Mouse (Mus musculus) MEL (cell line): ENCODE data around the gene Hpd. TPM values are rescaled to one million over a fixed set of nuclear protein-coding genes. Genes with fewer than 3 reads are reported as not detected.
A peak's percentile ranks its signal among the peaks of the same experiment; 100 is the strongest.

Experiments used
- DNase-seq: peaks from one replicate; pipeline ENCODE4 v3.0.0; 2011; ENCODE audit warnings: low read depth, low spot score
- H3K27ac ChIP-seq: 2 replicates; pipeline ENCODE4 v1.5.1; 2012; ENCODE audit warnings: low read depth, mild to moderate bottlenecking, control low read depth, low read length, moderate library complexity; ENCODE audit not compliant: control insufficient read depth
- H3K27me3 ChIP-seq, 2 experiments: fragments of 150-350 bp in 1 of 2; sonication (generic) in 1 of 2; 2 replicates each; pipeline ENCODE4 v1.6.1; 2012; ENCODE audit warnings: low read length in 2 of 2, mild to moderate bottlenecking in 2 of 2, improper control_type of control experiment in 1 of 2, moderate library complexity in 1 of 2; ENCODE audit not compliant: insufficient read depth in 2 of 2, control insufficient read depth in 1 of 2
- H3K36me3 ChIP-seq, 2 experiments: 2 replicates each; pipeline ENCODE4 v1.6.1; 2012 to 2014; ENCODE audit warnings: low read length in 2 of 2, improper control_type of control experiment in 1 of 2, inconsistent platforms in 1 of 2, mild to moderate bottlenecking in 1 of 2; ENCODE audit not compliant: insufficient read depth in 2 of 2, control insufficient read depth in 1 of 2
- H3K4me1 ChIP-seq, 2 experiments: fragments of 150-350 bp in 1 of 2; sonication (generic) in 1 of 2; 2 replicates each; pipeline ENCODE4 v1.6.1; 2012; ENCODE audit warnings: low read length in 2 of 2, improper control_type of control experiment in 1 of 2, mild to moderate bottlenecking in 1 of 2; ENCODE audit not compliant: insufficient read depth in 2 of 2, control insufficient read depth in 1 of 2
- H3K4me3 ChIP-seq, 2 experiments: fragments of 150-350 bp in 1 of 2; sonication (generic) in 1 of 2; 2 replicates each; pipeline ENCODE4 v1.5.1; 2012; ENCODE audit warnings: low read depth in 2 of 2, low read length in 2 of 2, mild to moderate bottlenecking in 2 of 2, moderate library complexity in 2 of 2, control low read depth in 1 of 2, improper control_type of control experiment in 1 of 2; ENCODE audit not compliant: control insufficient read depth in 1 of 2, insufficient read depth in 1 of 2
- H3K79me2 ChIP-seq: 2 replicates; pipeline ENCODE4 v1.6.1; 2012; ENCODE audit warnings: mild to moderate bottlenecking, low read length, moderate library complexity; ENCODE audit not compliant: control insufficient read depth, poor library complexity, insufficient read depth
- H3K9ac ChIP-seq: 2 replicates; pipeline ENCODE4 v1.6.1; 2012; ENCODE audit warnings: low read depth, mild to moderate bottlenecking, control low read depth, low read length, moderate library complexity; ENCODE audit not compliant: control insufficient read depth, poor library complexity, severe bottlenecking
- H3K9me3 ChIP-seq: fragments of 150-350 bp; sonication (generic); replicated peaks from 2 replicates; pipeline ENCODE4 v1.6.1; 2012; ENCODE audit warnings: mild to moderate bottlenecking, low read length, improper control_type of control experiment, moderate library complexity; ENCODE audit not compliant: insufficient read depth
- BHLHE40 ChIP-seq: IDR thresholded peaks from 2 replicates; pipeline ENCODE4 v1.6.1; 2012; ENCODE audit warnings: low read depth, mild to moderate bottlenecking, inconsistent platforms, low read length, improper control_type of control experiment, borderline replicate concordance
- CHD1 ChIP-seq: IDR thresholded peaks from 2 replicates; pipeline ENCODE4 v1.6.1; 2012; ENCODE audit warnings: low read depth, mild to moderate bottlenecking, inconsistent platforms, low read length, improper control_type of control experiment
- CHD2 ChIP-seq: IDR thresholded peaks from 2 replicates; pipeline ENCODE4 v1.6.1; 2011; ENCODE audit warnings: low read length, improper control_type of control experiment
- CTCF ChIP-seq, 3 experiments: IDR thresholded peaks in 2 of 3; conservative IDR thresholded peaks in 1 of 3; 2 replicates each; pipeline ENCODE4 v1.5.1; 2011 to 2012; ENCODE audit warnings: low read length in 3 of 3, low read depth in 2 of 3, mild to moderate bottlenecking in 2 of 3, improper control_type of control experiment in 1 of 3, inconsistent platforms in 1 of 3, mixed read lengths in 1 of 3, moderate library complexity in 1 of 3; ENCODE audit not compliant: control insufficient read depth in 1 of 3, insufficient read depth in 1 of 3, poor library complexity in 1 of 3, severe bottlenecking in 1 of 3
- ELF1 ChIP-seq: IDR thresholded peaks from 2 replicates; pipeline ENCODE4 v1.6.1; 2014; ENCODE audit warnings: low read depth, mild to moderate bottlenecking, inconsistent platforms, low read length, improper control_type of control experiment, moderate library complexity
- EP300 ChIP-seq, 2 experiments: IDR thresholded peaks; 2 replicates each; pipeline ENCODE4 v1.6.1; 2011; ENCODE audit warnings: improper control_type of control experiment in 2 of 2, low read length in 2 of 2, low read depth in 1 of 2, mild to moderate bottlenecking in 1 of 2
- ETS1 ChIP-seq: IDR thresholded peaks from 2 replicates; pipeline ENCODE4 v1.6.1; 2012; ENCODE audit warnings: low read depth, mild to moderate bottlenecking, inconsistent platforms, low read length, improper control_type of control experiment, moderate library complexity
- GABPA ChIP-seq: IDR thresholded peaks from 2 replicates; pipeline ENCODE4 v1.6.1; 2012; ENCODE audit warnings: low read depth, mild to moderate bottlenecking, inconsistent platforms, low read length, improper control_type of control experiment, moderate library complexity
- HCFC1 ChIP-seq: IDR thresholded peaks from 2 replicates; pipeline ENCODE4 v1.6.1; 2012; ENCODE audit warnings: low read depth, mild to moderate bottlenecking, inconsistent platforms, low read length, improper control_type of control experiment, moderate library complexity
- JUND ChIP-seq: IDR thresholded peaks from 2 replicates; pipeline ENCODE4 v1.6.1; 2011; ENCODE audit warnings: low read depth, mild to moderate bottlenecking, improper control_type of control experiment, low read length
- KAT2A ChIP-seq: conservative IDR thresholded peaks from 2 replicates; pipeline ENCODE4 v1.6.1; 2012; ENCODE audit warnings: low read depth, low read length, improper control_type of control experiment, inconsistent platforms
- MAFK ChIP-seq: IDR thresholded peaks from 2 replicates; pipeline ENCODE4 v1.6.1; 2011; ENCODE audit warnings: low read depth, mild to moderate bottlenecking, low read length, improper control_type of control experiment, borderline replicate concordance
- MAX ChIP-seq: IDR thresholded peaks from 2 replicates; pipeline ENCODE4 v1.6.1; 2011; ENCODE audit warnings: low read length, improper control_type of control experiment
- MAZ ChIP-seq: IDR thresholded peaks from 2 replicates; pipeline ENCODE4 v1.6.1; 2012; ENCODE audit warnings: low read depth, mild to moderate bottlenecking, inconsistent platforms, low read length, improper control_type of control experiment
- MXI1 ChIP-seq: IDR thresholded peaks from 2 replicates; pipeline ENCODE4 v1.6.1; 2011; ENCODE audit warnings: mild to moderate bottlenecking, low read depth, low read length, improper control_type of control experiment
- MYB ChIP-seq: IDR thresholded peaks from 2 replicates; pipeline ENCODE4 v1.6.1; 2011; ENCODE audit warnings: mild to moderate bottlenecking, low read depth, low read length, improper control_type of control experiment
- MYC ChIP-seq: IDR thresholded peaks from 2 replicates; pipeline ENCODE4 v1.6.1; 2011; ENCODE audit warnings: low read depth, mild to moderate bottlenecking, low read length, improper control_type of control experiment, moderate library complexity
- NELFE ChIP-seq: IDR thresholded peaks from 2 replicates; pipeline ENCODE4 v1.6.1; 2011; ENCODE audit warnings: low read depth, low read length, improper control_type of control experiment
- NRF1 ChIP-seq: IDR thresholded peaks from 2 replicates; pipeline ENCODE4 v1.6.1; 2014; ENCODE audit warnings: low read depth, mild to moderate bottlenecking, inconsistent platforms, low read length, improper control_type of control experiment, moderate library complexity; ENCODE audit not compliant: poor library complexity, insufficient read depth, severe bottlenecking
- POLR2A ChIP-seq, 2 experiments: IDR thresholded peaks; 2 replicates each; pipeline ENCODE4 v1.6.1; 2011 to 2012; ENCODE audit warnings: low read length in 2 of 2, mild to moderate bottlenecking in 2 of 2, control low read depth in 1 of 2, improper control_type of control experiment in 1 of 2, low read depth in 1 of 2, moderate library complexity in 1 of 2; ENCODE audit not compliant: control insufficient read depth in 1 of 2, insufficient read depth in 1 of 2, poor library complexity in 1 of 2
- POLR2AphosphoS2 ChIP-seq: IDR thresholded peaks from 2 replicates; pipeline ENCODE4 v1.6.1; 2011; ENCODE audit warnings: low read length, improper control_type of control experiment
- RAD21 ChIP-seq: IDR thresholded peaks from 2 replicates; pipeline ENCODE4 v1.6.1; 2011; ENCODE audit warnings: mild to moderate bottlenecking, low read depth, low read length, improper control_type of control experiment
- SIN3A ChIP-seq: IDR thresholded peaks from 2 replicates; pipeline ENCODE4 v1.6.1; 2012; ENCODE audit warnings: low read length, improper control_type of control experiment, inconsistent platforms
- TAL1 ChIP-seq: IDR thresholded peaks from 2 replicates; pipeline ENCODE4 v1.6.1; 2012; ENCODE audit warnings: mild to moderate bottlenecking, inconsistent platforms, low read length, moderate library complexity, mixed read lengths
- TBP ChIP-seq: IDR thresholded peaks from 2 replicates; pipeline ENCODE4 v1.8.0; 2011; ENCODE audit warnings: low read depth, low read length, improper control_type of control experiment
- TCF12 ChIP-seq: IDR thresholded peaks from 2 replicates; pipeline ENCODE4 v1.6.1; 2014; ENCODE audit warnings: low read depth, mild to moderate bottlenecking, inconsistent platforms, low read length, improper control_type of control experiment, moderate library complexity
- UBTF ChIP-seq: IDR thresholded peaks from 2 replicates; pipeline ENCODE4 v1.6.1; 2012; ENCODE audit warnings: low read depth, mild to moderate bottlenecking, inconsistent platforms, low read length, improper control_type of control experiment, moderate library complexity, borderline replicate concordance; ENCODE audit not compliant: insufficient read depth
- USF1 ChIP-seq: IDR thresholded peaks from 2 replicates; pipeline ENCODE4 v1.6.1; 2014; ENCODE audit warnings: low read depth, mild to moderate bottlenecking, inconsistent platforms, low read length, improper control_type of control experiment, moderate library complexity
- USF2 ChIP-seq, 2 experiments: IDR thresholded peaks; 2 replicates each; pipeline ENCODE4 v1.6.1; 2011 to 2012; ENCODE audit warnings: improper control_type of control experiment in 2 of 2, low read length in 2 of 2, borderline replicate concordance in 1 of 2, inconsistent platforms in 1 of 2, low read depth in 1 of 2, mild to moderate bottlenecking in 1 of 2; ENCODE audit not compliant: insufficient read depth in 1 of 2
- ZC3H11A ChIP-seq: IDR thresholded peaks from 2 replicates; pipeline ENCODE4 v1.6.1; 2012; ENCODE audit warnings: low read depth, mild to moderate bottlenecking, inconsistent platforms, low read length, improper control_type of control experiment
- ZMIZ1 ChIP-seq: IDR thresholded peaks from 2 replicates; pipeline ENCODE4 v1.6.1; 2012; ENCODE audit warnings: low read depth, mild to moderate bottlenecking, inconsistent platforms, low read length, improper control_type of control experiment, moderate library complexity
- ZNF384 ChIP-seq: IDR thresholded peaks from 2 replicates; pipeline ENCODE4 v1.6.1; 2012; ENCODE audit warnings: low read depth, mild to moderate bottlenecking, inconsistent platforms, low read length, improper control_type of control experiment
- polyA plus RNA-seq, 2 experiments: library from polyadenylated mRNA; stranded (reverse) in 1 of 2; unstranded in 1 of 2; fragments of >175 nt in 1 of 2; fragments of >200 nt in 1 of 2; gene quantifications; 2 replicates each; pipeline versions ENCODE4 v1.2.1 to v1.2.4; 2012; ENCODE audit warnings: low replicate concordance in 2 of 2, low read depth in 1 of 2; ENCODE audit not compliant: insufficient read length in 2 of 2, insufficient read depth in 1 of 2, missing spikeins in 1 of 2
- total RNA-seq: library from RNA; depleted of rRNA; stranded (reverse); fragments of 300-350 nt; gene quantifications from 2 replicates; pipeline ENCODE4 v1.2.3, GENCODE M21; 2012

The Hpd gene
- total and polyA plus RNA-seq, 3 experiments = not detected

- TF ChIP-seq EP300 (IDR thresholded peaks at IDR 0.05; ENCODE audit: low read depth in 1 of 2, low read length in 2 of 2) (no peak), SIN3A (peak; percentile 26; the same call in 1 of the 2 replicates), BHLHE40 (no peak)
- TF ChIP-seq, all 39 proteins: peak for 10
Observed at GRCm38 (mm10) chr5:123141555-123142160, 40.9 kb downstream of the Hpd start (continued).

DNA sequence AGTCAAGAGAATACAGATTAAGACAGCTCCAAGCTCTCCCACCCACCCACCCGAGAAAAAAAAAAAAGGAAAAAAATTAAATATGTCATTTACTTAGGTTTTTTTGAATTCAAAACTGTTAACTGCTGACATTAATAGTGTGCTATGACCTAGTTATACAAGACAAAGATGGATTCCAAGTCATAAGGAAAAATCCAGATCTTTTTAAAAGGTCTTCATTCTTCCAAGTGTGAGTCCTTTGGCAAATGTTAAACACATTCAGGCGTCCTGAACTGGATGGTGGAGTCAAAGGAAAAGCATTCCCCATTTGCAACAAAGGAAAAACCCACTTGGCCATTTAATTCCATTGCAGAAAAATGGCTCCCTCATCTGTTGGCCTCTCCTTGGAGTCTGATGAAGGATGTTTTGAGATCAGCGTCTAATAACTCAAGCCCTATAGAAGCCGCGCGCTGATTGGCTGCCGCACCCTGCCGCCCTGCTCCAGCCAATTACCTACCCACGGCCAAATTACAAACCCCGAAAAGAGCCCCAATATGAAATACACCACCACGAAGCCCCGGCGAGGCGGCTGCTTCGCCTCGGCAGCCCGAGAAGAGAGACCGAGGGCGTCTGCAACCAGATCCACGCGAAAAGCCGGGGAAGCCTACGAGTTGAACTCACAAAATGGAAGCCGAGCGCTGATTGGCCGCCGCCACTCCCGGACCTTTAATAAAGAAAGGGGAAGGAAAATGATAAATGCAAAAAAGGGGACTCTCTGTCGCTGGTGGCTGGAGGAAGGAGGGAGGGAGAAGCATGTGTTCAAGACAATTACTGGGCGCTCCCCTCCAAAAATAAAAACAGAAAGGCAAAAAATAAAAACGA, 41.6 kb downstream of the Hpd start:
- Histone ChIP-seq H3K36me3 (peaks cover 0 to 11% of the 10 kb centered on the region in 2 experiments; a peak in 3 of 4 replicates), H3K4me1 (peaks cover 3 to 12% of the 10 kb centered on the region in 2 experiments; a peak in 2 of 4 replicates), H3K27me3 (no peaks in the 10 kb centered on the region), H3K9ac (peak overlapping the region; percentile 98), H3K4me3 (peak overlapping the region; percentile 78 to 84), H3K79me2 (peaks cover 82% of the 10 kb centered on the region), H3K9me3 (no peaks in the 10 kb centered on the region), H3K27ac (peak overlapping the region; percentile 99)
- DNase-seq = peak; percentile 95
- peak; percentile 69 for TF ChIP-seq HCFC1
- no peak for TF ChIP-seq KAT2A
- TF ChIP-seq TCF12 = peak; percentile 68
- TF ChIP-seq CHD2 = no peak
- peak; percentile 96 for TF ChIP-seq NELFE
- no peak for TF ChIP-seq BHLHE40
- TF ChIP-seq MXI1 = peak; percentile 85
- TF ChIP-seq GABPA = 0 out of 2 replicates have a peak, but pooled peaks have one; percentile 31
- peak; percentile 98 for TF ChIP-seq ZMIZ1
- TF ChIP-seq TAL1 = no peak
- peak; percentile 87 for TF ChIP-seq MAX
- peak; percentile 94 for TF ChIP-seq CHD1
- TF ChIP-seq ZC3H11A = no peak
- TF ChIP-seq MYC = no peak; the same call in 1 of the 2 replicates
- peak; percentile 90 for TF ChIP-seq SIN3A
- TF ChIP-seq USF1 = no peak
- TF ChIP-seq USF2 (IDR thresholded peaks at IDR 0.05; ENCODE audit: borderline replicate concordance in 1 of 2, insufficient read depth in 1 of 2, low read depth in 1 of 2, low read length in 2 of 2) = no peak
- TF ChIP-seq POLR2AphosphoS2 = peak; percentile 99
- no peak for TF ChIP-seq JUND
- no peak for TF ChIP-seq UBTF
- TF ChIP-seq ETS1 = peak; percentile 27; the same call in 1 of the 2 replicates
- no peak; the same call in 1 of the 2 replicates for TF ChIP-seq ZNF384
- no peak for TF ChIP-seq MAFK
- TF ChIP-seq NRF1 = no peak
- TF ChIP-seq POLR2A (IDR thresholded peaks at IDR 0.05; ENCODE audit: control insufficient read depth in 1 of 2, insufficient read depth in 1 of 2, low read depth in 1 of 2, low read length in 2 of 2, poor library complexity in 1 of 2) = peak; percentile 44 to 96; a peak in 3 of 4 replicates
- no peak for TF ChIP-seq CTCF (IDR thresholded peaks at IDR 0.05 in 2 of 3, conservative IDR thresholded peaks at IDR 0.05 in 1 of 3; ENCODE audit: control insufficient read depth in 1 of 3, insufficient read depth in 1 of 3, low read depth in 2 of 3, low read length in 3 of 3, poor library complexity in 1 of 3, severe bottlenecking in 1 of 3)
- TF ChIP-seq ELF1 = 0 out of 2 replicates have a peak, but pooled peaks have one; percentile 32
- no peak for TF ChIP-seq MYB
- TF ChIP-seq RAD21 = no peak
- peak; percentile 96 for TF ChIP-seq TBP
- TF ChIP-seq MAZ = no peak
